Mouse (Mus musculus) lung, embryonic 15.5 days (tissue): ENCODE results near the gene Hoxd4. TPM values are rescaled to one million over a fixed set of nuclear protein-coding genes. Genes with fewer than 3 reads are reported as not detected.

Source experiments
- ATAC-seq: fragments of 200-750 bp; cut with Nextera tagmentation; 2 replicates; pipeline ENCODE4 v1.8.0; 2017; ENCODE audit warnings: moderate number of reproducible peaks, borderline replicate concordance; ENCODE audit not compliant: low FRiP score, low TSS enrichment; ENCODE audit errors: extremely low read depth
- H3K27ac ChIP-seq: fragments of 300-500 bp; sonication (generic); 2 replicates; pipeline ENCODE4 v1.5.1; 2015; ENCODE audit warnings: moderate library complexity, mild to moderate bottlenecking, inconsistent platforms
- H3K27me3 ChIP-seq: fragments of 300-500 bp; sonication (generic); 2 replicates; pipeline ENCODE4 v1.6.1; 2015; ENCODE audit warnings: inconsistent platforms
- H3K36me3 ChIP-seq: fragments of 300-500 bp; sonication (generic); 2 replicates; pipeline ENCODE4 v1.6.1; 2015; ENCODE audit warnings: inconsistent platforms
- H3K4me1 ChIP-seq: fragments of 300-500 bp; sonication (generic); 2 replicates; pipeline ENCODE4 v1.6.1; 2015; ENCODE audit warnings: inconsistent platforms
- H3K4me2 ChIP-seq: fragments of 300-500 bp; sonication (generic); 2 replicates; pipeline ENCODE4 v1.6.1; 2015; ENCODE audit warnings: inconsistent platforms, mild to moderate bottlenecking, moderate library complexity
- H3K4me3 ChIP-seq: fragments of 300-500 bp; sonication (generic); 2 replicates; pipeline ENCODE4 v1.5.1; 2015; ENCODE audit warnings: mild to moderate bottlenecking, inconsistent platforms
- H3K9ac ChIP-seq: fragments of 300-500 bp; sonication (generic); 2 replicates; pipeline ENCODE4 v1.6.1; 2015; ENCODE audit warnings: inconsistent platforms
- H3K9me3 ChIP-seq: fragments of 300-500 bp; sonication (generic); 2 replicates; pipeline ENCODE4 v1.6.1; 2016; ENCODE audit warnings: inconsistent platforms
- WGBS: fragments of 180-500 bp; shearing (Covaris S2); methylation state at CpG from one replicate; pipeline ENCODE4 v1.1.7; 2015; 5-methylcytosine and 5-hydroxymethylcytosine counted together
- polyA plus RNA-seq: library from polyadenylated mRNA; unstranded; fragments of >200 nt; fragmentation: Nextera tagmentation; extraction: Ambion mirVana; gene quantifications from 2 replicates; pipeline ENCODE4 v1.2.1, GENCODE M21; 2015

Gene Hoxd4
- polyA plus RNA-seq, 1 experiment from 2014 or later: 0.19 TPM

GRCm38 (mm10) chr2:74681594-74682531 lies 29.9 kb upstream of the Hoxd4 start:
- Histone ChIP-seq H3K27me3 (peaks cover 99% of the 10 kb centered on the region), H3K4me2 (peak overlapping the region; percentile 46), H3K36me3 (no peaks in the 10 kb centered on the region), H3K4me3 (peak overlapping the region; percentile 20), H3K27ac (no peak overlapping the region), H3K9ac (no peak overlapping the region), H3K9me3 (no peaks in the 10 kb centered on the region), H3K4me1 (peaks cover 13% of the 10 kb centered on the region)
- WGBS: under 1% methylated on average over 78 of the region's 78 CpGs
- no peak; the same call in 1 of the 2 replicates for ATAC-seq

- H3K4me2 ChIP-seq: peak overlapping the region; percentile 46
- no peak overlapping the region for H3K27ac ChIP-seq
- H3K4me3 ChIP-seq: peak overlapping the region; percentile 20
- no peak overlapping the region for H3K9ac ChIP-seq
- H3K36me3 ChIP-seq: no peaks in the 10 kb centered on the region
- peaks cover 99% of the 10 kb centered on the region for H3K27me3 ChIP-seq
- no peaks in the 10 kb centered on the region for H3K9me3 ChIP-seq
- H3K4me1 ChIP-seq: peaks cover 13% of the 10 kb centered on the region
- WGBS: under 1% methylated on average over 45 of the region's 51 CpGs
- no peak for ATAC-seq
Measured at GRCm38 (mm10) chr2:74682796-74683195, 28.9 kb upstream of the Hoxd4 start.

- Histone ChIP-seq H3K9me3 (no peaks in the 10 kb centered on the region), H3K4me2 (no peak overlapping the region), H3K27me3 (peaks cover 99% of the 10 kb centered on the region), H3K27ac (no peak overlapping the region), H3K9ac (no peak overlapping the region), H3K4me3 (no peak overlapping the region), H3K4me1 (peaks cover 13% of the 10 kb centered on the region), H3K36me3 (no peaks in the 10 kb centered on the region)
- no peak for ATAC-seq
- 1% methylated on average over 18 of the region's 18 CpGs for WGBS
Measured at GRCm38 (mm10) chr2:74683471-74683951, 28.2 kb upstream of the Hoxd4 start.

GRCm38 (mm10) chr2:74684106-74684505 lies 27.6 kb upstream of the Hoxd4 start:
- Histone ChIP-seq H3K4me1 (peaks cover 13% of the 10 kb centered on the region), H3K4me3 (no peak overlapping the region), H3K36me3 (no peaks in the 10 kb centered on the region), H3K27ac (no peak overlapping the region), H3K27me3 (peaks cover 99% of the 10 kb centered on the region), H3K4me2 (no peak overlapping the region), H3K9me3 (no peaks in the 10 kb centered on the region), H3K9ac (no peak overlapping the region)
- WGBS: 2% methylated on average over 12 of the region's 12 CpGs
- ATAC-seq: no peak

GRCm38 (mm10) chr2:74685059-74685603 lies 26.6 kb upstream of the Hoxd4 start:
- H3K27ac ChIP-seq: no peak overlapping the region
- H3K27me3 ChIP-seq: peaks cover 99% of the 10 kb centered on the region
- no peak overlapping the region for H3K9ac ChIP-seq

GRCm38 (mm10) chr2:74686301-74686987 lies 25.3 kb upstream of the Hoxd4 start:
- H3K4me2 ChIP-seq: no peak overlapping the region
- H3K9me3 ChIP-seq: no peaks in the 10 kb centered on the region
- 5% methylated on average over 17 of the region's 17 CpGs for WGBS
- H3K27ac ChIP-seq: no peak overlapping the region
- peaks cover 15% of the 10 kb centered on the region for H3K4me1 ChIP-seq
- H3K27me3 ChIP-seq: peaks cover 97% of the 10 kb centered on the region
- H3K4me3 ChIP-seq: no peak overlapping the region
- H3K36me3 ChIP-seq: no peaks in the 10 kb centered on the region
- no peak overlapping the region for H3K9ac ChIP-seq
- ATAC-seq: no peak

More at GRCm38 (mm10) chr2:74685059-74685603, 26.6 kb upstream of the Hoxd4 start:
- Histone ChIP-seq H3K9me3 (no peaks in the 10 kb centered on the region), H3K4me1 (peaks cover 13% of the 10 kb centered on the region), H3K36me3 (no peaks in the 10 kb centered on the region), H3K4me2 (no peak overlapping the region), H3K4me3 (no peak overlapping the region)
- no peak for ATAC-seq
- 12% methylated on average over 4 of the region's 4 CpGs for WGBS

- ATAC-seq: no peak
- Histone ChIP-seq H3K4me3 (no peak overlapping the region), H3K9me3 (no peaks in the 10 kb centered on the region), H3K27ac (no peak overlapping the region), H3K27me3 (peaks cover 97% of the 10 kb centered on the region), H3K4me2 (no peak overlapping the region), H3K9ac (no peak overlapping the region), H3K36me3 (no peaks in the 10 kb centered on the region), H3K4me1 (peaks cover 13% of the 10 kb centered on the region)
- 1% methylated on average over 27 of the region's 27 CpGs for WGBS
Measured at GRCm38 (mm10) chr2:74686988-74687697, 24.6 kb upstream of the Hoxd4 start.

- H3K4me1 ChIP-seq: peaks cover 5% of the 10 kb centered on the region
- H3K9me3 ChIP-seq: no peaks in the 10 kb centered on the region
- H3K4me2 ChIP-seq: no peak overlapping the region
- no peaks in the 10 kb centered on the region for H3K36me3 ChIP-seq
- H3K9ac ChIP-seq: no peak overlapping the region
- no peak overlapping the region for H3K4me3 ChIP-seq
- 3% methylated on average over 31 of the region's 31 CpGs for WGBS
- no peak overlapping the region for H3K27ac ChIP-seq
- H3K27me3 ChIP-seq: peaks cover 97% of the 10 kb centered on the region
- ATAC-seq: no peak
Measured at GRCm38 (mm10) chr2:74687698-74688555, 23.8 kb upstream of the Hoxd4 start.

GRCm38 (mm10) chr2:74688795-74689573 lies 22.7 kb upstream of the Hoxd4 start:
- no peaks in the 10 kb centered on the region for H3K9me3 ChIP-seq
- 4% methylated on average over 12 of the region's 12 CpGs for WGBS
- no peak overlapping the region for H3K27ac ChIP-seq
- H3K9ac ChIP-seq: no peak overlapping the region
- H3K4me2 ChIP-seq: no peak overlapping the region
- no peak for ATAC-seq
- peaks cover 97% of the 10 kb centered on the region for H3K27me3 ChIP-seq
- H3K4me3 ChIP-seq: no peak overlapping the region
- H3K4me1 ChIP-seq: peaks cover 3% of the 10 kb centered on the region; the same call in 1 of the 2 replicates
- no peaks in the 10 kb centered on the region for H3K36me3 ChIP-seq

- no peak overlapping the region for H3K27ac ChIP-seq
- H3K9ac ChIP-seq: no peak overlapping the region
- no peak overlapping the region for H3K4me2 ChIP-seq
- ATAC-seq: no peak
- H3K36me3 ChIP-seq: no peaks in the 10 kb centered on the region
- peaks cover 3% of the 10 kb centered on the region; the same call in 1 of the 2 replicates for H3K4me1 ChIP-seq
- H3K27me3 ChIP-seq: peaks cover 97% of the 10 kb centered on the region
- WGBS: 1% methylated on average over 24 of the region's 24 CpGs
- no peak overlapping the region for H3K4me3 ChIP-seq
- H3K9me3 ChIP-seq: no peaks in the 10 kb centered on the region
Measured at GRCm38 (mm10) chr2:74689574-74690337, 22.0 kb upstream of the Hoxd4 start.
